Mouse (Mus musculus): ENCODE results near the gene Fam160a1.

Gene Fam160a1

GRCm38 (mm10) chr3:85820839-85821548, 3.9 kb upstream of the Fam160a1 start:
- no peak for DNase-seq

- no peak for DNase-seq
Measured at GRCm38 (mm10) chr3:85819319-85819718, 2.2 kb upstream of the Fam160a1 start.

GRCm38 (mm10) chr3:85814241-85814640, 2.9 kb downstream of the Fam160a1 start:
- DNase-seq = peak; percentile 69

- DNase-seq = peak; percentile 26
Measured at GRCm38 (mm10) chr3:85813101-85814014, 3.7 kb downstream of the Fam160a1 start.

- DNase-seq = no peak
Measured at GRCm38 (mm10) chr3:85812010-85812409, 5.1 kb downstream of the Fam160a1 start.

GRCm38 (mm10) chr3:85793166-85793565, 23.9 kb downstream of the Fam160a1 start:
- no peak for DNase-seq

GRCm38 (mm10) chr3:85789748-85790147, 27.3 kb downstream of the Fam160a1 start:
- DNase-seq = no peak

- no peak for DNase-seq
Measured at GRCm38 (mm10) chr3:85786501-85786900, 30.6 kb downstream of the Fam160a1 start.

- DNase-seq = no peak
Measured at GRCm38 (mm10) chr3:85780906-85781305, 36.2 kb downstream of the Fam160a1 start.

- DNase-seq = no peak
Measured at GRCm38 (mm10) chr3:85780332-85780731, 36.8 kb downstream of the Fam160a1 start.

GRCm38 (mm10) chr3:85777841-85778240, 39.2 kb downstream of the Fam160a1 start:
- DNase-seq = no peak

- no peak for DNase-seq
Measured at GRCm38 (mm10) chr3:85777356-85777755, 39.7 kb downstream of the Fam160a1 start.

GRCm38 (mm10) chr3:85776707-85777106, 40.4 kb downstream of the Fam160a1 start:
- DNase-seq = no peak

- no peak for DNase-seq
Measured at GRCm38 (mm10) chr3:85776126-85776525, 41.0 kb downstream of the Fam160a1 start.

GRCm38 (mm10) chr3:85773886-85774285, 43.2 kb downstream of the Fam160a1 start:
- DNase-seq = no peak

GRCm38 (mm10) chr3:85773425-85773824, 43.7 kb downstream of the Fam160a1 start:
- DNase-seq = peak; percentile 24

- no peak for DNase-seq
Measured at GRCm38 (mm10) chr3:85764937-85765337, 52.2 kb downstream of the Fam160a1 start.

- no peak for DNase-seq
Measured at GRCm38 (mm10) chr3:85764008-85764834, 52.9 kb downstream of the Fam160a1 start.

- no peak for DNase-seq
Measured at GRCm38 (mm10) chr3:85757944-85758343, 59.1 kb downstream of the Fam160a1 start.

- no peak for DNase-seq
Measured at GRCm38 (mm10) chr3:85757435-85757834, 59.7 kb downstream of the Fam160a1 start.

- no peak for DNase-seq
Measured at GRCm38 (mm10) chr3:85749348-85749747, 67.7 kb downstream of the Fam160a1 start.

GRCm38 (mm10) chr3:85748863-85749262, 68.2 kb downstream of the Fam160a1 start:
- peak; percentile 46 for DNase-seq

- no peak for DNase-seq
Measured at GRCm38 (mm10) chr3:85746116-85746515, 71.0 kb downstream of the Fam160a1 start.

All from lung, postnatal 36 days (tissue).